Mouse (Mus musculus): ENCODE results near the gene 1700042G07Rik. TPM values are rescaled to one million over a fixed set of nuclear protein-coding genes. Genes with fewer than 3 reads are reported as not detected.
A peak's percentile ranks its signal among the peaks of the same experiment; 100 is the strongest.

The 1700042G07Rik gene
- polyA plus RNA-seq (2012; rRNA removed): not detected in 2 replicates

DNA sequence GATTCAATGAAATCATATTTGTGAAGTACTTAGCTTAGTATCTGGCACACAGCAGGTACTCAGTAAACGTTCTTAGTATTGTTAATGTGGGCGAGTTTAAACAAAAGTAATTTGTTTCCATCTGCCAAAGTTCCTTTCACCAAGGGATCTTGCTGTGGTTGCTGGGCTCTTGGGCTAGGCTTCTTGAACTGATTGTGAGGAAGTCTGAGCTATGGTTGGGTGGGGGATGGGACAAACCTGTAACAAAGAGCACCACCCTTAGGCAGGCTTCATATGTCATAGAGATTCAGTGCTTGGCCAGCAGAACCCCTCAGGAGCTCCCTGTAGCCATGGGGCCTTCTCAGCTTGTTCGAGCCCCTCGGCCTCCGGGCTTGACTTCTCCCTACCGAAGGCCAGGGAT is at the start of gene 1700042G07Rik, which contains the start of gene Gm49337:
TSS of gene 1700042G07Rik (plus strand) at position 301 of the 400 bp plus-strand sequence.
TSS of gene Gm49337 (plus strand) at position 313 of the 400 bp plus-strand sequence.
- DNase-seq (ENCODE audit: low spot score): no peak

DNA sequence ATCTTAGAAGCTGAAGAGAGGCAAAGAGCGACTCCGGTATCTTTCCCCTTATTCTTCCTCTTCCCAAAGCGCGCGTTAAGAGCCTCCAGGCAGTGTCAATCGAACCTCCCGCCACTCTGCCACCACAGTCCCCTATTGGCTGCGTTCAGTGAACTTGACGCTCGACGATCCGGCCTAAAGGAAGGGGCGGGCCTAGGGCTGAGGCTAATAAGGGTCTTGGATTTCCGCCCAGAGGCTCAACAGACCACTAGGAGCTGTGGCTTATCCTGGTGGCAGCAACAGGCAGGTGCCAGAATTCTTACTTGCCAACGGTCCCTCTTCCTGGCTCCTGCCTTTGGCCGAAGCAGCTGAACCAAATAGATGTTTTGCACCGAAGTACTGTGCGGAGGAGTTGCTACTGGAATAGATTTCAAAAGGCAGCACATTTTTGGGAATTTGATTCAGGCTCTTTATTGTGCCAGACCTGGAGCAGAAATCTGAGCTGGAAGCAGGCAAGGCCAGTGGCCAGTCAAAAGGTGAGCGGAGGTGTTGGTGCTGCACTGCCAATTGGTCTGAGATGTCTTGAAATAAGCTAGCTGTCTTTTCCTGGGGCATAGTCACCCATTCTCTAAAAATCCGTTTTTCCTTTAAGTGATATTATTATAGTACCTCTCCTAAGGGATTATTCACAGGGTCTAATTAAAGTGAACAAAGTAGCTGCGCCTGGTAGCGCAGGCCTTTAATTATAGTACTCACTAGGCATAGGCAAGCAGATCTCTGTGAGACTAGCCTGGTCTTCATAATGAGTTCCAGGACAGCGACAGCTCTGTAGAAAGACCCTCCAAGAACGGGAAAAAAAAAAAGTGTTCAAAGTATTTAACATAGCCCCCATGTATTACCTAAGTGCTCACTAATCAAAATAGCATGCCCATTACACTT is 49.3 kb upstream of the 1700042G07Rik start, which contains the start of the genes Rad54l and Pomgnt1:
TSS of gene Rad54l (minus strand) at position 89 of the 918 bp plus-strand sequence.
TSS of gene Pomgnt1 (plus strand) at position 239 of the 918 bp plus-strand sequence.
- peak; percentile 50 for DNase-seq (ENCODE audit: low spot score)

DNA sequence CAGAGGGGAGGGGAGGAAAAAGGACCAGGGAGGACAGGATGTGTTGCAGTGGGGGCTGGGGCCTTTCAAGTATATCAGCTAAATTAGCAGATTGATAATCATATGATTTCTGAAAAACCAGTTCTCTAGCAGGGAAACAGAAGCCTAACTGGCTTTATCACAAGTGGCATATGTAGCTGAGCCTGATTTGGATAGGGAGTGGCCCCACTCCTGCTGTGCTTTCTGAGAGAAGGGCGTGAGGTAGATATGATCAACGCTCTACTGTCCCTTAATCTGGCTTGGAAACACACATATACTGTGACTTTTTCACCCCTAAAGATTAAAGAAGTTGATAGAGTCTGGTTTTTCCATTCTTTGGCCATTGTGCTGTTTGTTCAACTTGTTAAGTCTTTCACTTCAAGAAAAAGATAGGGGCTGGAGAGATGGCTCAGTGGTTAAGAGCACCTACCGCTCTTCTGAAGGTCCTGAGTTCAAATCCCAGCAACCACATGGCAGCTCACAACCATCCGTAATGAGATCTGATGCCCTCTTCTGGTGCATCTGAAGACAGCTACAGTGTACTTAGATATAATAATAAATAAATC is 47.3 kb upstream of the 1700042G07Rik start:
- no peak for DNase-seq (ENCODE audit: low spot score)

DNA sequence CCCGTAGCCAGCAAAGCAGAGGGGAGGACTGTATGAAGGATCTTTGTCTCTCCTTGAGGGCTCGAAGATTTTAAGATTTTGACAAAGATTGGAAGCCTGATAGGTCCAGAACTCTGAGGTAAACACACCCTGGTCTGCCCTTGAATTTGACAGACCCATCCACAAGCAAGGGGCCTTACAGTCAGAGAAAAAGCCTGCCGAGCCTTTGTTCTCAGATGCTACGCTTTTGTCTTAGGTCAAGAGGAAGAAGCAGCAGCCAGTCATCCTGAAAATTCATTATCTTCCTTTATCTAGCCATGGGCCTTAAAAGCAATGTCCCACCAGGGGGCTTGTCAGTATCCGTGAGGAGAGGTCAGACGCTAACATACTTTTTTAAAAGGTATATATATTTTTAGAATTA is 45.2 kb upstream of the 1700042G07Rik start:
- DNase-seq (ENCODE audit: low spot score): no peak

DNA sequence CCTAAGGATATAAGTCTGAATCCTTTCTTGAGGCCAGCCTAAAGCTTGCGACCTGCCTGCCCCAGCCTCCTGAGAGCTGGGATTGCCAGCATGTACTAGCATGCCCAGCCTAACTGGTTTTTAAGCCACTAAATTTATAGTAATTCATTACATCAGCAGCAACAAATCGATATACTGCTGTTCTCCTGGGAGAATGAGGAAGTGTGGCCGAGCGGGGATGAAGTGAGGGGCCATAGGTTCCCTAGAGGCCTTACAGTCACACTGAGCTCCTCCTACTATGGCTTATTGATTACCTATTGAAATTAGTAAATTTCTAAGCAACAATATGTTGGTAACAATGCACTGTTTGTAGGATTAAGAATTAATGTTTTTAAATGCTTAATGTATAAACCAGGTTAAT is 40.0 kb upstream of the 1700042G07Rik start:
- DNase-seq (ENCODE audit: low spot score): no peak

DNA sequence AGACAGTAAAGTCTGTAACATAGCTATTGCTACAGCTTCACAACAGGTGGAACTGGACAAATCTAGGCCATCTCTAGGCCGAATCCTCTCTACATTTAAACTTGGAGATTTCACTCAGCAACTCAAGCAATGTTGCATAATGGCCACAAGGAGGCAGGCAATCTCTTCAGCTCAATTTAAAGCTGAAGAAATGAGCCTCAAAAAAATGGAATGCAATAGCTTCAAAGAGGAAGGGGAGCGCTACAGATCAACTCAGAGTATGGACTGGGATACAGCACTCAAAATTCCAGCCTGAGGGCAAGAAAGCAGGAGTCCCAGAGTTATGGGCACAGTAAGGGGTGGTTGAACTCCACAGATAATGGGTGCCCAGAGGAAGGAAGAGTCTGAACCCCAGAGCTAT is 38.2 kb upstream of the 1700042G07Rik start:
- DNase-seq (ENCODE audit: low spot score): no peak

DNA sequence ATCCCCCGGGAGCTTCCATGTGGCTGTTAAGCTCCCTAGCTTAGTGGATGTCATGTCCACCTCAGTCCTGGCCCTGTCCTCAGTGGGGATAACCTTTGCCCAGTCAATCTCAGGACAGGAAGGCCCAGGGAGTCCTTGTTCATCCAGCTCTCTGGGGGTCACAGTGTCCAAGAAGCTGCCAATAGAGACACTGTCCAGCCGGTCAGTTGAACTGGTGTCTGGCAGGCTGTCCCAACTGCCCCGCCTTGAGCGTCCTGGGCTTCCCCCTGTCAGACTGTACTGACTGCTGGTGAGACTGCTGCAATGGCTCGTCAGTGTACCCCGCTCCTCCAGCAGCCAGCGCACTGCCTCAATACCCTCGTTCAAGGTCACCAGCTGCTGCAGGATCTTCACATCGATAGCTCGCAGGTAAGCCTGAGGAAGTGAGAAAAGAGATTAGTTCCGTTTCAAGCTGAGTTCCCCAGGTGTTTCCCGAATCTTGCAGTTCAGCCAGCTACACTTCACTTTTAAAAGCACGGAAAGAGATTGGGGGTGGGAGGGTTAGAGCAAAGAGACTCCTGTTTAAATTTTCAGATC is 35.7 kb upstream of the 1700042G07Rik start:
- no peak for DNase-seq (ENCODE audit: low spot score)

DNA sequence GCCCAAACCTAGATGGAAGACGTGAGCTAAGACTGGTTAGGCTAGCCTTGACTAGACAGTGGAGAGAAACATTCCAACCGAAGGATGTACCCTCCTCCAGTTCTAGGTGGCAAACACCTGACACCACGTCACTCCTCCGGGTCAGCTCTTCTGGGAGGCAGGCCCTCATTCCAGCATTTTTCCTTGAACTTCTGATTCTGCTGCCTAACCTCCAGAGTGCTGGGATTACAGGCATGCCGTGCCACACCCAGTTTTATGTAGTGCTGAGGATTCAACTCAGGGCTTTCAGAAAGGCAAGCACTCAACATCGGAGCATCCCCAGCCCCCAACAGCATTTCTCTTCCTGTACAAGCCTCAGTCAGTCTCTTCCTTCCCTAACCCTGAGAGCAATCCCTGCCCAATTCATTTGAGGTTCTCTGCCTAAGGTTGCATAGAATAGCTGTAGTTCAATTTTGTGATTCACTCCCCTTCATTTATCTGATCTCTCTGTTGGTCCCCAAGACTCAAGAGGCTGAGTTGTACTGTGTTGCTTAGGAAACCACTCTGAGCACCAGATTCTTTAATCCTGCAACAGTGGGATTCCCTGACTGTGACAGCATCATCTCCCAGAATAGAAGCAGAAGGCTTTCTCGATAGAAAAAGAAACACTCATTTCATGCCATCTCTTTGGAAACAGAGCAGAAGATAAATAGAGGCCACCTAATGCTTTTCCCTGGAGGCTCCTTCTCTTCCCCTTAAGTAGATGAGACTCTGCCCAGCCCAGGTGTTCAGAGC is 32.2 kb upstream of the 1700042G07Rik start:
- no peak for DNase-seq (ENCODE audit: low spot score)

DNA sequence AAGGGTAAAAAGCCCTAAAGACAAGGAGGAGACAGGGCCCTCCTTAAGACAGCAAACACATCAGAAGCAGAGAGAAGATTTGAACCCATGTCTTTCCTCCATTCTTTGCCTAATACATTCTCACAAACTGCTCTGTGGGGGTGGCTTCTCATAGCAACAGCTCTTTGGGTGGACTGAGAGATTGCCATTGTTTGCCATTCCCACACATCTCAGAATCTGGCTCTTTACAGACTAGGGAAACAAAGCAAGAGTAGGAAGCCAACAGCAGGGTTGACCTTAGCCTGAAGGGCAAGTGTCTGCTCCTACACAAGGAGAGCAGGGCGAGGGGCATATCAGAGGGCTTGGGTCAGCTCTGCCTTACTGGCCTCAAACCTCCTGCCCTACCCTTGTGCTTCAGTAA is 31.4 kb upstream of the 1700042G07Rik start:
- DNase-seq (ENCODE audit: low spot score): no peak

DNA sequence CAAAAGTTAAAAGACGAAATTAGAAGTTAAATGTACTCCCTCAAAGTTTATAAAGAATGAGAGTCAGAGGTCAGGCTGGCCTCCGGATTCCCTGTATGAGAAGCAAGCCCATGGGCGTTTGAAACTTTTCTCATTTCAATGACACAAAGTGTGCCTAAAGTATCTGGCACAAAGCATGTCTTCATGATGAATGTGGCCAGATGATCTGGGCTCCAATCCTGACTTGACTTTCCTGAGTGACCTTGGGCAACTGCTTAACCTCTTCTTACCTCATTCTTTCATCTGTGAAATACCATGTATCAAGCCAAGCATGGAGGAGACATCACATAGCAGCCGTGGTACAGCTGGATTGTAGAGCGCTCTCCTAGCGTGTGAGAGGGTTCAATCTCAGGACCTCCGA is 30.9 kb upstream of the 1700042G07Rik start:
- DNase-seq (ENCODE audit: low spot score): no peak

DNA sequence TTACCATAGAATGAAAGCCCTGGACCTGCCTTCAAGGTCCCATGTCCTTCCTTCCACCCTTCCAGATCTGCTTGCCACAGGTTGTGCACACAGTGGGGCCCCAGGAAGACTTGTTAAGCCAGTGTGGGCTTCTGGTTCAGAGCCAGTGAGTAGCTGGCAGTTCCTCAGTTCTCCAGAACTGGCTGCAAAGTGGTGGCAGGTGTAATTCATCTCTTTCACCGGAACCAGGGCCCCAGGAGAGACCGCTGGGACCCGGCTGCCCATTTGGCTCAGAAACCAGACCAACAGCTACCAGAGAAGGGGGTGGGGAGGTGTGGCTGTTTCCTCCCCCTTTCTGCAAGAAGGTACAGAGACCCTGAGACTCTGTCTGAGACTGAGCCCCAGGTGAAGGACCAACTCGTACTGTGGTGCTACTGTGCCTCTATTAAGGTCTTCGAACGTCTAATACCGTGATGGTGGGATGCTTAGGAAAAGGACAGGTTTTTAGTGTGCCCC is 29.8 kb upstream of the 1700042G07Rik start:
- no peak for DNase-seq (ENCODE audit: low spot score)

DNA sequence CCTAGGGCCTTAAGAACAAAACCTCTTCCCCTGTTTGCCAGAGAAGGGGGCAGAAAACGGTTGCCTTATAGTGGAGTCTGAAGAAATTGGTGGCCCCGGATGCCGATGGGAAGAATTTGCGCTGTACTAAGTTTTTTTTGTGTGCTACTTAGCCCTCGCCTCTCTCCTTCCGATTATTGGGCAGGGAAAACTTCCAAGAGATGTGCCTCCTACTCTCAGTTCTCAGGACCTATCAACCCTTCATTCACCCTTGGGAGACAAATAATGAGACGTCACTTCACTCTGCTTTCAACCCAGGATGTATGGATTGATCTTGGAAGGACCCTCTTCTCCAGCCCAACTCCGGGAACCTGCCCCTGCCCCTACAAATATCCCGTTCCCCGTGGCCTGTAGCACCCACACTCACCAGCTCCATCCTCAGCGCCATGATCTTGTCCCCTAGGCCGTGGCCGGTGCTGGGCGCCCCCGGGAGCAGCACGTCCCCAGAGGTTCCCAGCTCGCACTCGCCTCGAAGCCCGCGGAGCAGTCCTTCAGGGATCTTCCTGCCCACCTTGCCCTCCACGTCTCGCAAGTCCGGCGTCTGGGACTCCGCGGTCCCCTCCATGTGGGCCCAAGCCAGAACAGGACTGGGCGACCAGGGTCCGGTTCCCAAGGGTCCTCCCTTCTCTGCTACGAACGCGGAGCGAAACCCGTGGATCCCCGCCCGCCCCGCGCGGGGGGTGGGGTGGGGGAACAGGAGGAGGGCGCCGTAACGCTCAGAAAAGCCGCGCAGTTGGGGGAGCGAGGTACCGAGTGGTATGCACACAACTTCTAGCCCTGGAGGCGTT is 29.1 kb upstream of the 1700042G07Rik start:
- DNase-seq (ENCODE audit: low spot score): peak; percentile 70

DNA sequence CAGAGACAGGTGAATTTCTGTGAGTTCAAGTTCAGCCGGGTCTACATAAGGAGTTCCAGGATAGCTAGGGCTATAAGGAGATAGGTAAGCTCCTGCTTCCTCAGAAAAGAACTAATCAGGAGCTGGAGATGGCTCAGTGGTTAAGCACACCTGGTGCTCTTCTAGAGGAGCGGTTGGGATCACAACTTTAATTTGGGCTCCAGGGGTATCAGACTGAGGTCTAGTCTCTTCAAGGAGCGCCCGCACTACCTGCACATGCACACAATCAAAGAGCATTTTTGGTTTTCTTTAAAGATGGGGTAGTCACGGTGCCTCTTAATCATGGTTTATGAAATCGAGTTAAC is 23.4 kb upstream of the 1700042G07Rik start:
- DNase-seq (ENCODE audit: low spot score): no peak

DNA sequence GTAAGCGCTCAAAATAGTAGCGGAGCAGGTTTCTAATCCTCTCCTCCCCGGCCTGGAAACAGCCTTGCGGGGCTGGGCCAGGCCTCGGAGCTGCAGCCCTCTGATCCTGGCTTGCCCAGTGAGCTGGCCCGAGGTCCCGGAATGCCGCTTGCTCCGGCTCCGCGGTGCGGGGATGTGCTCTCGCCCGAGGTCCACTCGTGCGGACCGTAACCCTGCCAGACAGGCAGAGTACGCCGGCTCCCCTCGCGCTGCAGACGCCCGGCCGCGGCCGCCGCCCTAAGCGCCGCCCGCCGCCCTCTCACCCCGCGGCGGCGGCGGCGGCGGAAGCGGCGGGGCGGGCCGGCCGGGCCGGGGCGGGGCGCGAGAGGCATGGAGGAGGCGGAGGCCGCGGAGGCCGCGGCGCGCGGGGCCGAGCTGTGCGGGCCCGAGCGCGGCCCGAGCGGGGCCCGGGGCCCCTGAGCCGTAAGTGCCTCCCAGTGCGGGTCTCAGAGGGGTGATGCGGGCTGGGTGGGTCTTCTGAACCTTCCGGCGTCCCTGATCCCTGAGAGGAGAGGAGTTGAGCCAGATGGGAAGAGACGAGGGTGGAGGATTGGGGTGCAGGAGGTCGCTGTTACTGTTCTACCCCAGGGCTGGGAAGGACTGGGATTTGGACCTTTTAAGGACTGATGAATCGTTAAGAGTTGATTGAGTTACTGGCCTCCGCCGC is 22.9 kb upstream of the 1700042G07Rik start:
- DNase-seq (ENCODE audit: low spot score): peak; percentile 69

DNA sequence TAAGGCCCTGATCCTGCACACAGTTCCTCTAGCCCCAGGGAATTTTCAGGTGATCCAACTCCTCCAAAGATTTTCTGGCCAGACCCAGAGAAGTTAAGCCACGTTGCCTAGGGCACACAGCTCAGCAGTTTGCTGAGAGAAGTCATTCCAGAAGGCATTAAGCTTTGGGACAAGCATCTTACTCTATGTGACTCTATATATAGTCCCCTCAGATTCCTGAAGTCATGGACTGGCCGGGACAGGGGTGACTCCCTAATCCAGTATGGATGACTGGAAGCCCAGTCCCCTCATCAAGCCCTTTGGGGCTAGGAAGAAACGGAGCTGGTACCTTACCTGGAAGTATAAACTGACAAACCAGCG is 22.3 kb upstream of the 1700042G07Rik start:
- no peak for DNase-seq (ENCODE audit: low spot score)

DNA sequence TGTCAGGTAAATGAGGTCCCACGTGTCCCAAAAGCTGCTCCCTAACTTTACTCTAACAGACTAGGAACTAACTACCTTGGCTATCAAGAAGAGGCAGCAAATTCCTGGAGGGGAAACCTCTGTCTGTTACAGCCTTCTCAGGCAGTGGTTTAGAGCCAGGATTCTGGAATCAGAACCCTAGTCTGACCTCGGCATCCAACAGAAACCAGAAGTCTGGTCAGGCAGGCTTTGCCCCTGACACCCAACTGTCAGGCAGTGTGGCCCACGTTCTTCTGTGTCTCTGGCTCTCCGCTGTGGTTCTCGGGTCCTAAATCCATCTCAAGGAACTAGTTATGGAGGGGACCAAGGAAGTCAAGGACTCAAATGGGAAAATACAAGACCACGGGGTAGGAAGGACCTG is 21.9 kb upstream of the 1700042G07Rik start, which contains the start of gene Lurap1:
TSS of gene Lurap1 (minus strand) at position 101 of the 400 bp plus-strand sequence.
- no peak for DNase-seq (ENCODE audit: low spot score)

DNA sequence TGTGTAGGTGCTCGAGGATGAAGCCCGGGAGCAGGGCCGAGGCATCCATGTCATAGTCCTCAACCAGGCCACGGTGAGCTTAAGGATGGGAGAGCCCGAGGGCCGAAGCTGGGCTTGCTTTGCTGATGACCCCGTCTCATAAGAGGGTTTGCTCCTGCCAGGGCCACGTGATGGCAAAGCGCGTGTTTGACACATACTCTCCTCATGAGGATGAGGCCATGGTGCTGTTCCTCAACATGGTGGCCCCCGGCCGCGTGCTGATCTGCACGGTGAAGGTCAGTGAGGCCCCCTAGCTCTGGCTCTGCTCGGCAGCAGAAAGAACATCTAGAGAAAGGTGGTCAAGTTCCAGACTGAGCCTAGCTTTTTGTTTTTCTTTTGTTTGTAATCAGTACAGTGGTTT is 20.5 kb upstream of the 1700042G07Rik start:
- no peak for DNase-seq (ENCODE audit: low spot score)

DNA sequence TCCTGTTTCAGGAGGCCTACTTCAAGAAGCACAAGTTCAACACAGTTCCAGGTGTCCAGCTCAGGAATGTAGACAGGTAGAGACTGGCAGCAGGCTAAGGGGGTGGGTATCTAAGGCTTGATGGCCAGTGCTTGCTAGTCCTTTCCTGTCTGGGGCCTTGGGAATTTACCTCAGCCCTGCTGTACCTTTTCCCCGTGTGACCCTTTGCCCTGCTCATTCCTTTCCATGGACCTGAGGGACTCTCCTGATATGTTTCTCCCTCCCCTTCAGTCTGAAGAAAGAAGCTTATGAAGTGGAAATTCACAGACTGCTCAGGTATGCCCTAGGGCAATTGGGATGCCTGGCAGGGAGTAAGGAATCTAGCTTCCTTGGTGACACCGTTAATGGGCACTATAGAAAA is 15.3 kb upstream of the 1700042G07Rik start:
- DNase-seq (ENCODE audit: low spot score): no peak

DNA sequence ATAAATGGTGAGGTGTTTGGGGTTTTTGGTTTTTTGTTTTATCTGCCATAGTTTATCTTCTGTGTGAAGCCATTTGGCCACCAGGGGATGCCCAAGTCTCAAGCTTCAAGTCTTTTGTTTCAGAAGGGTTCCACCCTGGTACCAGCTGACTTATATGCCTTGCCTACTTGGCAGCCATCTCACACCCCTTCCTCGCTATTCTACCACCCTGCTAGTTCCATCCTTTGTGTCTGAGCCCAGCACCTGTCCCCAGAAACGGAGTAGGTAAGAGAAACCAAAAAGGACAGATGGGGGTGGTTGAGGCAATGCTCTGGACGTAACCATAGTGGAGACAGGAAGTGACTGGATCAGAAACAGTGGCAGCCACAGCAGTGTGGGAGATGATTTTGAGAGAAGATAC is 13.3 kb upstream of the 1700042G07Rik start:
- no peak for DNase-seq (ENCODE audit: low spot score)

DNA sequence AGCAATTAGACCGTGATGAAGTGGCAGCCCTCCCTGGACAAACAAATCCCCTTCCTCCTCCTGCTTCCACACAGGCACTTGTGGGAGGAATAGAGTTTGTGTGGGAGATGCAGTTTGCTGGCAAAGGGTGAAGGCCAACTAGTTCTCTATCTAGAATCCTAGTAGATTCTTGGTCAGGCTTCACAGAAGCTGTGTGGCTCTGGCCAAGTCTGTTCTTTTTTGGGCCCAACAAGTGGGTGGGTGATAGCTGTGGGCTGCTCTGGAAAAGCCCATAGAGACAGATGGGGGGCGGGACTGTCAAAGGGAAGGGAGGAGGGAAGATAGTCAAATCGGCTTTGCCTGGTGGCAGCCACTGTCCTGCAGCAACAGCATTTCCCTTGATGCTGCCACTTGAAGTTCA is 12.4 kb upstream of the 1700042G07Rik start:
- no peak for DNase-seq (ENCODE audit: low spot score)

Data from urinary bladder, adult 2 months (tissue).